Mouse (Mus musculus) layer of hippocampus, adult 2 months (tissue): ENCODE results near the gene Hspa12a. TPM values are rescaled to one million over a fixed set of nuclear protein-coding genes. Genes with fewer than 3 reads are reported as not detected.

Experiments used
- DNase-seq, 2 experiments: peaks; one replicate each; pipeline ENCODE4 v3.0.0; 2022; ENCODE audit warnings: low spot score in 2 of 2
- H3K27ac ChIP-seq: fragments of 200-600 bp; 2 replicates; pipeline ENCODE4 v1.8.1; 2022
- H3K4me3 ChIP-seq: fragments of 200-600 bp; 2 replicates; pipeline ENCODE4 v1.8.1; 2022; ENCODE audit warnings: mild to moderate bottlenecking
- CTCF ChIP-seq: fragments of 200-600 bp; conservative IDR thresholded peaks from 2 replicates; pipeline ENCODE4 v1.8.1; 2022; ENCODE audit warnings: antibody characterized with exemption, mild to moderate bottlenecking, moderate library complexity
- long read RNA-seq, 2 experiments: library from polyadenylated mRNA; stranded (forward); transcript quantifications; one replicate each; pipeline ENCODE4 v2.0.0; 2021; ENCODE audit warnings: borderline mapping rate in 2 of 2
- total RNA-seq, 2 experiments: library from RNA; stranded (reverse); gene quantifications; 2 replicates each; pipeline ENCODE4 v1.2.3; 2021

Hspa12a gene
- 100 to 1,000 TPM; 239 to 246 TPM for total RNA-seq
- long read RNA-seq, experiment 1, full-length matches to known transcripts = 18 of 53 reads
- long read RNA-seq, experiment 1, partial matches to known transcripts = 7 of 53 reads
- long read RNA-seq, experiment 1, other reads (novel, unspliced or antisense) = 28 of 53 reads
- long read RNA-seq, experiment 2, full-length matches to known transcripts = 28 of 73 reads
- long read RNA-seq, experiment 2, partial matches to known transcripts = 9 of 73 reads
- long read RNA-seq, experiment 2, other reads (novel, unspliced or antisense) = 36 of 73 reads

DNA sequence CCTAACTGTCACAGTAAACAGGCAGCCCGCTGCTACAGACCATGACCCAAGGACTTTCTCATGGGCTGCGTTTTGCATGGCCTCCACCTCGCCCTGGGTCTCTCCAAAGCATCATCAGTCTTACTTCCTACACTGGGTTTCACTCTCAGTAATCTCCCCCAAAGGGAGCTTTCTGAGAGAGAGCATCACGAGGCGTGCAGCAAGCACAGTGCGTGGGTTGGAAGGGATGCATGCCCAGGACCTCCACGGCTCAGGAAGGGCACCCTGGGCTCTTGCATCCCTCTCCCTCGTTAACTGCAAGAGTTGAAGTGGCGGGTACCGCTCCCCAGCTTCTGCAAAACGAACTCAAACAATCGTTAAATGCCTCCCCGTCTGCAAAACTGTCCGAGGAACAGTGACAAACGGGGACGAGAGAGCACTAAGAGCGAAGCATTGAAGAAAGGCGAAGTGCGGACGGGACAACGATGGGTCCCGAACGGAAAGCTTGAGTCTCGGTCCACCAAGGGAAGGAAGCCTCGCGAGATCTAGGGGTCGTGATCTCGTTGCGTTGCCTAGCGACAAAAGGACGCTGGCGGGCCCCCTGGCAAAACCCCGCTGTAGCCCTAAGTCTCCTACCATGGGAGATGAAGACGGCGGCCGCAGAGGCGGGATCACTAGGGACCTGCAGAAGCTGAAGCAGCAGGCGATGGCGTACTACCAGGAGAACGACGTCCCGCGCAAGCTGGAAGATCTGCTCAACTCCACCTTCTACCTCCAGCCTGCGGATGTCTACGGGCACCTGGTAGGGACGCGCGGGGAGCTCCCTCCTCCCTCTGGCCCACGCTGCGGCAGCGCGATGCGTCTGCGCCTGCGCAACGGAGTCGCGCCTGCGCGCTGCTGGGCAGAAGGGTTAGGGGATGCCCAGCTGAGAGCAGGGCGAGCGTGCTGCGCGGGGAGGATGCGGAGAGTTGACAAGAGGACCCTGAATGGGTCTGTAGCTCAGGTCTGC, at the start of gene Hspa12a, which contains the start of gene Eno4:
Gene Hspa12a, minus strand, starts transcription at position 814 of the 988 bp plus-strand sequence.
Gene Eno4, plus strand, starts transcription at position 585 of the 988 bp plus-strand sequence.
- peak; percentile 92 to 93 for DNase-seq
- H3K27ac ChIP-seq = peak within 1 kb of the TSS; percentile 89
- no peak for TF ChIP-seq CTCF
- peak within 1 kb of the TSS; percentile 69 for H3K4me3 ChIP-seq

DNA sequence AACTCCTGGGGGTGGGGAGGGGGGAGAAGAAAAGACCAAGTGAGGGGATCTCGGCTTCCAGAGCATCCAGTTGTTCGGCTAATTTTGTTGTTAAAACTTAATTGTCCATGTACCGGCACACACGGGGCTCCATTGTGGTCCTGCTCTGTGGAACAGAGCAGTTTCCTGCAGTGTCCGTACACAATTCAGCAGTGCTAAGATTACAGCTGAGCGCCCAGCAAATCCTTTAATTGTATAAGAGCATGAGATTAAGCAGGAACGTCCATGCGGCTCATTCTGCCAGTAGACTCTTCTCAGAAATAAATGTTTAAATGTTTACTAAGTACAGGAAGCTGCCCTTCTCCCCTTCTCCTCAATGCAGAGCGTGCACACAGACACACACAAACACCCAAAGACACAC, 38.1 kb upstream of the Hspa12a start:
- no peak for DNase-seq
- TF ChIP-seq CTCF = no peak
- H3K27ac ChIP-seq = no peak overlapping the region

DNA sequence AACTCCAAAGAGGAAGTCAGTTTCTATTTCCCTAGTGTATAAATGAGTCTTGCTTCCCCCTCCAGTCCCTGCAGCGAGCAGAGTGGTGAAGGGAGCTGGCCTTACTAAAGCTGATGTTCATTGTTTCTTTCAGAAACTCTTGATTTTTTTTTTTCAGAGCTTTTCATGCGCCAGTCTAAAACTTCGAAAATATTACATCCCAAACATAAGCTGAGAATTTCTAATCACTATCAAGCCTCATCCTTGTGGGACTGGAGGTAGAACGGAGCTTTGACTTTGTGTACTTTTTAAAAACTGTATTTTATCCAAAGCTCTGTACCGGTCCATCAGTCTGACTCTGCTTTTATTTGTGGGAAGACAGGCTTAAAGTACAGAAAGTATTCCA, 36.6 kb upstream of the Hspa12a start:
- H3K27ac ChIP-seq = no peak overlapping the region
- DNase-seq = no peak
- H3K4me3 ChIP-seq = no peak overlapping the region; the same call in 1 of the 2 replicates
- TF ChIP-seq CTCF = no peak

More for the DNA sequence above, 38.1 kb upstream of the Hspa12a start:
- no peak overlapping the region for H3K4me3 ChIP-seq

DNA sequence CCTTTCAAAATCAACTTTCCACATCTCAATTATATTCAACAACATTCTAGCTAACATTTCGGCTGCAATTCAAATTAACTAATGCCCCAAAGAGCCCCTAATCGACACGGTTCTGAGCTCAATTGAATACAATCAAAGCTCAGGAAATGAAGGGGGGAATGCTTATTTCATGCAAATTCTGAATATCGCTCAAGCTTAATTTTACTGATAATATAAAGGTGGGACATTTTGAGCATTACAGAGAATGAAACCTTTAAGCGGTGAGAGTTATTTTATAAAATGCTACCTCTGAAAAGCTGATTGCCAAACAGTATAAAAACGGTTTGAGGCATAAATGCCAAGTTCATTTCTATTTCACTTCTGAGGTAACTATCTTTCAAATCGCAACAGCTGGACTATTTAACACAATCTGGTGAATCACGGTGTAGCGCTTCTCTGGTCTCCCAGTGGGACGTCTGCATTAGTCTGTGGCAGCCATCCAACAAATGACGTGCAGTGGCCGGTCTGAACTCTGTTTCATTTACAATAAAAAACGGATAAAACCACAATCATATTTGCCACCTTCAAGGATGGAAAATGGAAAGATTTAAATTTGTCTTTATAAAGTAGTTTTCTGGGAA, 36.1 kb upstream of the Hspa12a start:
- DNase-seq = peak in 1 of 2 experiments; percentile 35
- TF ChIP-seq CTCF = no peak
- Histone ChIP-seq H3K4me3 (peak overlapping the region; percentile 12; the same call in 1 of the 2 replicates), H3K27ac (peak overlapping the region; percentile 76)

DNA sequence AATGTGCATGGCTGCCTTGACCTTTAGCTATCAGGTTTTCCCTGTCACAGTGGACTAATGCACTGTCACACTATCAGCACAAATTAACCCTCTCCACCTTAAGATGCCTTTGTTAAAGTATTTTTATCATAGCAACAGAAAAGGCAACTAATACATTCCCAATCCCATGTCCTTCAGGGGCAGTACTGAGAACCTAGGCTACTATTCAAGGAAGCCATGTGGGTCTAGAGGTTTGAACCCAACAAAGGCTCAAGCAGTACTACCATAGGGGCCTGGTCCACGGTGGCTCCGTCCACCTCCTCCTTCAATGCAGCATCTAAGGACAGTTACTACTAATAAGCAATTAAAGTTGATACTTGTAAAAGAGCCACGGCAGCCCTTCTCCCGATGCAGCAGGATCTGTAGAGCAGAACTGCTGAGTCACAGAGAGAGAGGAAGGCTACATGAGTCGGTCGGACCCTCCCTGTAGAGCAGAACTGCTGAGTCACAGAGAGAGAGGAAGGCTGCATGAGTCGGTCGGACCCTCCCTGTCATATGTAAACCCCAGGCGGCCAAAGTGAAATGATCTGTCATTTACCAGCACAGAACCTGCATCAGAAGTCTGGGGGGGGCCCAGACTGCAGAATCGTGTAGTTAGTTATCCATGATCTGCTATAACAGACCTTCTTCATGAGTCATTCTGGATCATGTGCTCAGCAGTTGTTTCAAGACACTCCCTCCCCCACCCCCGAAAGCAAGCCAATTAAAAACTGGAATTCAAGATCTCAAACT, 35.1 kb upstream of the Hspa12a start:
- no peak for TF ChIP-seq CTCF
- Histone ChIP-seq H3K27ac (peak overlapping the region; percentile 76), H3K4me3 (no peak overlapping the region)
- DNase-seq = peak; percentile 27 to 56

DNA sequence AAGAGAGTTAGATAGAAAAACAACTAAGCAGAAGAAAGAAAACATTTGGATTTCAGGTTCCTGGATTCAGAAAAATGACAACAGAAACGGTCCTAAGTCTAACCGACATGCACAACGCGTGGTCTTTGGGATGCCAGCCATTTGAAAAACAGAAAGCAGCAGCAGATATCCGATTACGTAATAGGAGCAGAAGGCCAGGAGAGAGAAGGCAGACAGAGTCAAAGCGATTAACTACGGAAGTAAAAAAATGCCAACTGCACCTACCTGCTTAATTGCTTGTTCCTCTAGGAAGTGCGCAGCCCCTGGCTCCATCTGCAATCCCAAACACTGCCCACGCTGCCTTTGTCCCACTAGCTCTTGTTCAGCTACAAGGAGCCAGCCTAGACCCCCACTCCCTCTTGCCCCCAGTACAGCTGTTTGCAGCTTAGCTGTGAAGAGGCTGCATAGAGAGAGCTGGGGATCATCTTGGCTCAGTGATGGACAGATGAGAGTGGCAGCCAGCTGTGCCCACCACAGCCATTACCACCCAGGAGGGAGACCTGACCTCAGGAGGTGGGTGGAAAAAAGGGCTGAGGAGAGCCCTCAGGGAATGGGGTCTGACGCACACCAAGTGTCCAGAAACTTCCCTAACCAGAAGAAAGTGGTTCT, 31.9 kb upstream of the Hspa12a start:
- H3K4me3 ChIP-seq = no peak overlapping the region
- peak overlapping the region; percentile 51; the same call in 1 of the 2 replicates for H3K27ac ChIP-seq
- no peak for TF ChIP-seq CTCF
- DNase-seq = no peak

DNA sequence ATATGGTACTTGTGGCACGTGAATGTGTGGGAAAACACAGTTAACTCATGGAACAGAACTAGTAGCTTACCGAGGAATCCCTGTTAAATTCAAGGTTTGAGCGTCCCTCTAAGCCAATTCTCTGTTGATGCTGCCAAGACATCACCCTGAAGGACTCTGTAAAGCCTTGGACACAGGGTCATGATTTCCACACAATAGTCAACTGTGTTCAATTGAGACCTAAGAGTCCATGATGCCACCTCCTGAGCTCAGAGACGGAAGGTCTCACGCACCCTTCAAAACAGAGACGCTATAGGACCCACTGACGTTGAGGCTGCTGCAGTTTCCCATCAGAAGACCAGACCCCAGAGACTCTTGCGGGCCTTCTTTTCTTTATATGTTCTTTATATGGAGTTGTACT, 30.7 kb upstream of the Hspa12a start:
- DNase-seq = no peak
- Histone ChIP-seq H3K4me3 (no peak overlapping the region), H3K27ac (no peak overlapping the region)
- TF ChIP-seq CTCF = no peak

DNA sequence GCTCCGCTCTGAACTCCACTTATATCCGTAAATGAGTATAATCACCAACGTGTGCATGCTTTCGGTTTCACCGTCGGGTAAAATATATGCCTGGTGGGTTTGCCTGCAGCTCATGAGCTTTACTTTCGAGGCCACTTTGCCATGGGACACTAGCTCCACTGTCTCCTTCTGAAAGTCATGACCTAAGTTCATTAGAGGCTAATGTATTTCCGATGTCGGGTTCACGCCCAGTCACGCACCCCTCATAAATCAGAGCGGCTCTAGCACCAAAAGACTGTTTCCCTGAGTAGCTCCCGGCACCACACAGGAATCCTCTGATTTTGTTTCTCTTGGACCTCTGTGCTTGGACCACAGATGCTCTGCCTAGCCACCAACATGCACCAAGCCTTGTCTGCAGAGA, 27.4 kb upstream of the Hspa12a start:
- no peak for TF ChIP-seq CTCF
- no peak for DNase-seq
- no peak overlapping the region for H3K27ac ChIP-seq
- H3K4me3 ChIP-seq = no peak overlapping the region

DNA sequence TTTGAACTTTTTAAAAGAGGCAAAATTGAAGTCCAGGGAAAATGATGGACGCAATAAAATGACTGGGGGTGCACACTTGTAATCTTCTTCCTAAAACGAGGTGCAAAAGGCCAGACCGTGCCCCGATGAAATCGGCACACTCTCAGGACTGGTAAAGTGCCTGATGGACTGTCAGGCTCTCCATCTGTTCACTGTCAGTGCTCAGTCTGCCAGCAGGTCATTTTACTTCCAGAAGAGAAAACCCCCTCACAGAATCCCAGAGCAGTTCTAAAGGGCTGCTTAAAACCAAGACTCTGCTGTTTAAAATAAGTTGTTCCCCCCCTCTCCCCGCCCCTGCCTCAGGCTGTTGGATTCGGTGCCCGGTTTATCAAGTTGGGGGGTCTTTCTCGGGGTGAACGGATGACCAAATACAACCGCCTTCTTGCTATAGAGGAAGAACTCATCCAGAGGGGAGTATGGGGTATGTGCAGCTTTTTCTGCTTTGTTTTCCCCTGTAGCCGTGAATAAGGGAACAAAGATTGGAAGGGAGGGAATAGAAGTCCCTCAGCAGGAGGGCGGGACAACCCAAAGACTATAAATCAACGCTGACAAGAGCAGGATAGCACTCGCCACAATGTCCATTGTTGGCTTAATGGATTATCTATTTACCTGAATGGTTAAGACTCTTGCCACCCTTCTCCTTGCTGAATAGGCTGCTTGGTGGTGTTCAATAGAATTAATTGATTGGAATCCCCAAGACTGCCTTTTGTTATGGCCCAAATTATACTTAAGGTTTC, 25.5 kb upstream of the Hspa12a start:
- no peak overlapping the region for H3K27ac ChIP-seq
- DNase-seq = no peak
- no peak overlapping the region for H3K4me3 ChIP-seq
- TF ChIP-seq CTCF = no peak

DNA sequence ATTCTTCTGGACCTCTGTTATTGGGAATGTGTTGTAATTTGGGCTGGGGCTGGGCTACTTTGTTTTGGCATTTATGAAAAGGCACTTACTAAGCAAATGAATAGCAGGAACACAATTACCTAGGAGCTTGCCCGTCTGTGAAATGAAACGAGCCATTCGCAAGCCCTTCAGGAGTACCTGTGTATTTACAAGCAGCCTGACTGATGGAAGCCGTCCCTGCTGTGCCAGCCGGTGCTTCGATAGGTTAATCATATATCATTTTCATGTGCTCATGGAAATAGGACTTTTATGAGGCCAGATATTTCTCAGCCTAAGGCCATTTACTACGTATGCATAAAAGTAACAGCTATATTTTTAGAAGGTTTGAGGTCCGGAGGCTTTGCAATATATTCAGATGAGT, 19.6 kb upstream of the Hspa12a start:
- no peak for DNase-seq
- H3K27ac ChIP-seq = no peak overlapping the region
- no peak for TF ChIP-seq CTCF
- H3K4me3 ChIP-seq = no peak overlapping the region

DNA sequence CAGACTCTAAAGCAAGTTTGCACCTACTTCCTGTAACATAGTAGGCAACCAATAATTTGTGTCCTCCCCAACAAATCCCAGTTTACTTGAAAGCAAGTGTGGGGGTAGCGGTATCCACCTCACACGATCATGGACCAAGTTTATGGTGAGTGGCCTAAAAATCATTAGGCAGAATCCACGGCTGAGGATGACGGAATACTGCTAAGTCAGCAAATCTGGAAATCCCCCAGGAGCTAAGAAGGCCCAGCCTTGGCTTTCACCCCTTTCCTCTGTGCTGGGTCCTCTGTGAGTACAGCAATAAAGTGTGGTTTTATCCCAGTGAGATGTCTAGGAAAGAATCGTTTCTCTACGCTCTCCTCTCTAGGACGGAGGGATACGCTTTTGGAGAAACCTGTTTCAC, 11.3 kb upstream of the Hspa12a start:
- Histone ChIP-seq H3K27ac (no peak overlapping the region), H3K4me3 (no peak overlapping the region)
- DNase-seq = no peak
- TF ChIP-seq CTCF = no peak
